Mouse (Mus musculus): ENCODE results near the gene Rprd1b.

DNA sequence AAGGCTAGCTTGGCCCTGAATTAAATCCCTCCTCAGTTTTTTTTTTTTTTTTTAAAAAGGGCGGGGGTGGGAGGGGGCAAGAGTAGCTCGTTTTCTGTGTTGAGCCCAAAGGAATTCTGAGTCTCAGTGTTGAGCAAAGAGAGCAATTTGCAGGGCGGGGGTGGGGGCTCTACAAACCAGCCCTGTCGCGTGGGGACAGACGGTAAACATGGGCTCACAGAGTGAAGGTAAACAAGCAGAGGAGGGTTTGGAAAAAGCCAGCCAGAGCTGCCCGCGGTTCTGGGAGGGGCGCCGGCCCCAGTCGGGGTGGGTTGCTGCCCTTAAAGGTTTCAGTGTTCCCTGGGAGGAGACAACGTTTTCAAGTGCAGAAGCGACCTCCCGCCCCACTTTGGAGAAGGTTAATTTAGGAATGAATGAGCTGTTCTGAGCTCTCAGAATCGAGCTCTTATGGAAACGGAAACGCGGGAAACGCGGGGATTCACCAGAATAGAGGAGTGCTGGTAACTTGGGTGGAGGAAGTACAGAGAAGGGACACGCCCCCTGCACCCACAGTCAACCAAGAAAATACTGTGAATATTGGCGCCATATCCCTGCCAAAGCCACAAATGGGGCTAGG lies 125.5 kb downstream of the Rprd1b start:
- TF ChIP-seq CTCF (IDR thresholded peaks at IDR 0.05; ENCODE audit: extremely low read depth, insufficient read depth, insufficient read length, insufficient replicate concordance) (no peak), POLR2A (IDR thresholded peaks at IDR 0.05; ENCODE audit: low read depth, low read length) (no peak)

Measured in spleen, adult 2 months (tissue).